Mouse (Mus musculus) hematopoietic stem cell, adult 5-6 weeks (primary cell): Measurements from ENCODE around the gene Cd46. TPM values are rescaled to one million over a fixed set of nuclear protein-coding genes. Genes with fewer than 3 reads are reported as not detected.

Experiments
- ATAC-seq, 2 experiments: fragments of 125-278 bp in 1 of 2; replicated peaks in 1 of 2; 2 replicates each; pipeline ENCODE4 v1.8.0; 2016 to 2017; ENCODE audit warnings: inconsistent platforms in 2 of 2, mild to moderate bottlenecking in 2 of 2, moderate number of reproducible peaks in 2 of 2, low read depth in 1 of 2, moderate TSS enrichment in 1 of 2; ENCODE audit not compliant: low FRiP score in 2 of 2, poor library complexity in 2 of 2, severe bottlenecking in 2 of 2, insufficient read depth in 1 of 2, low TSS enrichment in 1 of 2
- total RNA-seq: library from RNA; stranded (forward); fragments of 172-1452, 232-1000 nt; gene quantifications from 2 replicates; pipeline ENCODE4 v1.2.3, GENCODE M21; 2017

Cd46 gene
- total RNA-seq, 1 experiment from 2014 or later, result 1.2 TPM

GRCm38 (mm10) chr1:194992589-194993317 is 99.3 kb downstream of the Cd46 start:
- ATAC-seq, result no peak; a peak in 1 of 4 replicates

DNA sequence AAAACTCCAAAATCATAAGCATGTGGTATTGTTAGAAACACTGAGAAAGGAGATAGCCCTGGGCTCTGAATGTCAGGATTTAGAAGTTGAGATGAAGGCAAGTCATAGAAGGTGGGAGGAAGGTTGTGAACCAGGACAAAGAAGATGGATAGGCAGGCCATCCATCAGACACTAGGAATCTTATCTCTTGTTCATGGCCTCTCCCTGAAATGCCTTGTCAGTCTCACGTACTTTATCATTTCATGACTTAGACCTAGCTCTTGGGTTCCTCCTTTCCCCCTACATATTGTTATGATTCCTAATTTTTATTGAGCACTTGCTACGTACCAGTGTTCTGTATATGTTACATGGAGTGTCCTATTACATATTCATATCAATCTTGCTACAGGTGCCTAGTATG is 100.4 kb downstream of the Cd46 start:
- ATAC-seq, result no peak

DNA sequence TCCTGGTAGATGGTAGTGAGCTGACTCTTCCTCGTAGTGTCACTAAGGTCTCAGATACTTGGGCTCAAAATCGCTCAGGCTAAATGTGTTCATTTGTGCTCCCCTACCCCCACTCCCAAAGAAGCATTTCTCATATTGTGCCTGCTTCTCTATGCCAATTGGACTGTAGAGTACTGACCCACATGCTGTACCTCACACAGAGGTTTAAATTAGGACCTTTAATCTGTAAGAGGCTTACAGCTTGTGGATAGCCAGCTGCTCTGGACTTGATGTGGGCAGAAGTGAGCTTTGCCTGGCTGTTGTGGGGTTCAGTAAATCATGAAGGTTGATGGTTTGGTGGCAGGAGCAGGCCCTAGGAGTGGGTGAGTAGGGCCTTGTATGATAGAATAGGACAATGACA is 101.1 kb downstream of the Cd46 start:
- no peak for ATAC-seq

- peak in 1 of 2 experiments; percentile 43; a peak in 1 of 4 replicates for ATAC-seq
Measured at GRCm38 (mm10) chr1:194989024-194989423, 103.0 kb downstream of the Cd46 start.

Other genes with a start within 250 kb of the Cd46 start
- 809 and 896 TPM in 2 replicates for gene Cd34, start 153.4 kb downstream of the Cd46 start, total RNA-seq
- 140 and 162 TPM in 2 replicates for gene Cr1l, start 39.3 kb upstream of the Cd46 start, total RNA-seq
- gene Cr2, start 84.5 kb upstream of the Cd46 start, total RNA-seq, result 3.4 TPM in 1 of 2 replicates, not detected in the other